Mouse (Mus musculus) kidney, postnatal 4 days (tissue): Measurements from ENCODE around the gene Men1.
"Not testable (repeated sequence)": the region's sequence is repeated elsewhere in the genome, so short reads cannot be mapped to it uniquely, and the experiment has no call there.

ENCODE experiments used
- DNase-seq, 2 experiments: peaks; one replicate each; pipeline ENCODE4 v3.0.0; 2021; ENCODE audit warnings: mixed read lengths in 2 of 2

Men1 gene

GRCm38 (mm10) chr19:6334673-6335457, at the start of gene Men1:
Gene Men1, plus strand, starts transcription at chr19:6334979.
- peak; percentile 92 to 96 for DNase-seq

GRCm38 (mm10) chr19:6285226-6285625, 49.6 kb upstream of the Men1 start:
- DNase-seq: no peak

- no peak for DNase-seq
Measured at GRCm38 (mm10) chr19:6285632-6286433, 48.9 kb upstream of the Men1 start.

GRCm38 (mm10) chr19:6286434-6287401, 48.1 kb upstream of the Men1 start:
- no peak for DNase-seq

- no peak for DNase-seq
Measured at GRCm38 (mm10) chr19:6288236-6288894, 46.4 kb upstream of the Men1 start.

- no peak for DNase-seq
Measured at GRCm38 (mm10) chr19:6289696-6290238, 45.0 kb upstream of the Men1 start.

- not testable (repeated sequence) for DNase-seq
Measured at GRCm38 (mm10) chr19:6290720-6291116, 44.1 kb upstream of the Men1 start.

- DNase-seq: peak; percentile 38 to 58
Measured at GRCm38 (mm10) chr19:6291117-6291781, 43.5 kb upstream of the Men1 start.

- no peak for DNase-seq
Measured at GRCm38 (mm10) chr19:6292262-6292661, 42.5 kb upstream of the Men1 start.

- no peak for DNase-seq
Measured at GRCm38 (mm10) chr19:6294301-6294700, 40.5 kb upstream of the Men1 start.

- no peak for DNase-seq
Measured at GRCm38 (mm10) chr19:6296551-6297210, 38.1 kb upstream of the Men1 start.

GRCm38 (mm10) chr19:6297641-6298040, 37.1 kb upstream of the Men1 start:
- DNase-seq: no peak

GRCm38 (mm10) chr19:6299003-6299402, 35.8 kb upstream of the Men1 start:
- no peak for DNase-seq

GRCm38 (mm10) chr19:6299450-6300267, 35.1 kb upstream of the Men1 start:
- DNase-seq: peak; percentile 25 to 36

GRCm38 (mm10) chr19:6300402-6300841, 34.4 kb upstream of the Men1 start:
- DNase-seq: no peak

- DNase-seq: no peak
Measured at GRCm38 (mm10) chr19:6302114-6302513, 32.7 kb upstream of the Men1 start.

- no peak for DNase-seq
Measured at GRCm38 (mm10) chr19:6302522-6302921, 32.3 kb upstream of the Men1 start.

GRCm38 (mm10) chr19:6303831-6304230, 30.9 kb upstream of the Men1 start:
- no peak for DNase-seq

- peak; percentile 94 to 95 for DNase-seq
Measured at GRCm38 (mm10) chr19:6304787-6305516, 29.8 kb upstream of the Men1 start.
